Mouse (Mus musculus) spleen, adult 2 months (tissue): ENCODE results near the gene Trim46. TPM values are rescaled to one million over a fixed set of nuclear protein-coding genes. Genes with fewer than 3 reads are reported as not detected.
A peak's percentile ranks its signal among the peaks of the same experiment; 100 is the strongest.

Experiments used
- DNase-seq, 2 experiments: peaks; one replicate each; pipeline versions ENCODE4 v3.0.0 to v3.0.0-alpha.2; 2012 to 2021; ENCODE audit warnings: low spot score in 2 of 2, low read depth in 1 of 2
- H3K27ac ChIP-seq: fragments of 200-500 bp; 2 replicates; pipeline ENCODE4 v1.5.1; 2012; ENCODE audit warnings: low read length, inconsistent platforms; ENCODE audit not compliant: insufficient read depth
- H3K27me3 ChIP-seq: fragments of 200-500 bp; 2 replicates; pipeline ENCODE4 v1.6.1; 2012; ENCODE audit warnings: mild to moderate bottlenecking, moderate library complexity, low read length, inconsistent platforms; ENCODE audit not compliant: control insufficient read depth, insufficient read depth
- H3K36me3 ChIP-seq: fragments of 200-500 bp; 2 replicates; pipeline ENCODE4 v1.6.1; 2012; ENCODE audit warnings: mild to moderate bottlenecking, low read length, inconsistent platforms; ENCODE audit not compliant: control insufficient read depth, insufficient read depth
- H3K4me1 ChIP-seq: fragments of 200-500 bp; 2 replicates; pipeline ENCODE4 v1.6.1; 2011; ENCODE audit warnings: inconsistent platforms; ENCODE audit not compliant: control insufficient read depth, insufficient read depth, insufficient read length
- H3K4me3 ChIP-seq: fragments of 200-500 bp; 2 replicates; pipeline ENCODE4 v1.5.1; 2011; ENCODE audit warnings: mild to moderate bottlenecking, inconsistent platforms; ENCODE audit not compliant: insufficient read depth, insufficient read length; ENCODE audit errors: extremely low read depth
- CTCF ChIP-seq: fragments of 200-500 bp; IDR thresholded peaks from 2 replicates; pipeline ENCODE4 v1.5.1; 2011; ENCODE audit warnings: mild to moderate bottlenecking, inconsistent platforms; ENCODE audit not compliant: insufficient read depth, insufficient read length, insufficient replicate concordance; ENCODE audit errors: extremely low read depth
- POLR2A ChIP-seq: fragments of 200-500 bp; IDR thresholded peaks from 2 replicates; pipeline ENCODE4 v1.6.1; 2011; ENCODE audit warnings: low read depth, low read length, inconsistent platforms
- WGBS: fragments of 180-500 bp; shearing (Covaris S2); methylation state at CpG from one replicate; pipeline ENCODE4 v1.1.7; 2018; 5-methylcytosine and 5-hydroxymethylcytosine counted together
- polyA plus RNA-seq: library from polyadenylated mRNA; depleted of rRNA; stranded (reverse); fragments of >200 nt; gene quantifications from 2 replicates; pipeline ENCODE4 v1.2.3, GENCODE M21; 2012

Trim46 gene
- polyA plus RNA-seq, 1 experiment, result 3.6 TPM

- peaks cover 8% of the 10 kb centered on the region; the same call in 1 of the 2 replicates for H3K27me3 ChIP-seq
Measured at GRCm38 (mm10) chr3:89230561-89230960, 15.5 kb downstream of the Trim46 start.

GRCm38 (mm10) chr3:89229276-89229675 is 16.8 kb downstream of the Trim46 start:
- 87% methylated on average over 4 of the region's 4 CpGs for WGBS
- H3K27ac ChIP-seq, result no peak overlapping the region

More at GRCm38 (mm10) chr3:89230561-89230960, 15.5 kb downstream of the Trim46 start:
- H3K4me1 ChIP-seq, result peaks cover 35% of the 10 kb centered on the region
- TF ChIP-seq CTCF, result no peak
- TF ChIP-seq POLR2A, result no peak
- WGBS, result 83% methylated on average over 2 of the region's 2 CpGs
- DNase-seq, result no peak
- no peak overlapping the region for H3K4me3 ChIP-seq
- H3K36me3 ChIP-seq, result no peaks in the 10 kb centered on the region
- H3K27ac ChIP-seq, result no peak overlapping the region

DNA sequence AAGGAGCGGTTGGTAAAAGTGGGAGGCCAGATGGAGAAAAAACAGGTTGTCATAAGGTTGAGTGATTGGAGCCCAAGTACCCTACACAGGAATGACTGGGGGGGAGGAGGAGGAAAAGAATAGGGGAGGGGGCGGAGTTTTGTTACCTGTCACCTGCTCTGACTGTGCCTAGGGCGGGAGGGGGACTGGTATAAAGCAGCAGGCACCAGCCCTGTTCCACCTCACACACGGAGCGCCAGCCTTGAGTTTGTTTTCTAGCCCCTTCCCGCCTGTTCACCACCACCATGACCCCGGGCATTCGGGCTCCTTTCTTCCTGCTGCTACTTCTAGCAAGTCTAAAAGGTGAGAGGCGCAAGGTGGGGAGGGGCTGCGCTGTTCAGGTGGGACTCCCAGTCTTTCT is 17.3 kb downstream of the Trim46 start, which contains the start of gene Muc1:
Gene Muc1 (plus strand): TSS at position 222 of the 400 bp plus-strand sequence.
- peak within 1 kb of the TSS; percentile 56 for H3K4me3 ChIP-seq
- TF ChIP-seq CTCF (no peak), POLR2A (no peak)
- DNase-seq, result no peak
- WGBS, result 68% methylated on average over 10 of the region's 10 CpGs
- H3K27me3 ChIP-seq, result peaks cover 8% of the 10 kb centered on the region; the same call in 1 of the 2 replicates
- no peak within 1 kb of the TSS for H3K27ac ChIP-seq
- H3K4me1 ChIP-seq, result peaks cover 23% of the 10 kb centered on the region; the same call in 1 of the 2 replicates
- H3K36me3 ChIP-seq, result no peaks in the 10 kb centered on the region

More at GRCm38 (mm10) chr3:89229276-89229675, 16.8 kb downstream of the Trim46 start:
- Histone ChIP-seq H3K27me3 (peaks cover 8% of the 10 kb centered on the region; the same call in 1 of the 2 replicates), H3K36me3 (no peaks in the 10 kb centered on the region), H3K4me3 (no peak overlapping the region), H3K4me1 (peaks cover 28% of the 10 kb centered on the region)
- DNase-seq, result no peak
- TF ChIP-seq CTCF (no peak), POLR2A (no peak)

DNA sequence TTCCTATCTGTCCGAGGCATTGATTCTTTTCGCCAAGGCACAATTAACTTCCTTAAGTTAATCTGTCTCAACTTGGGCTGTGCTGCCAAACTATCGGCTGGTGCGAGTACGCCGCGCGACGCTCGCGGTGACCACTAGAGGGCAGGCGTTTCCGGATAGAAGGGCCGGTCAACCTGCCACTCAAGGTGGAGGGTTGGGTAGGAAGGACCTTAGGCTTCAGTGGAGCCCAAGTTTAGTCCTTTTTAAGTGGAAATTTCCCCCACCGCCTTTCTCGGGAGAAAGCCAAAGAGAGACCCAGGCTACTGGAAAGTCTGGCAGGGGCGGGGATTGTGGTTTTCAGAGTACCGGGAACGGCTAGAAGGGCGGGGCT is 17.9 kb downstream of the Trim46 start:
- H3K4me3 ChIP-seq, result peak overlapping the region; percentile 56
- H3K36me3 ChIP-seq, result no peaks in the 10 kb centered on the region
- DNase-seq, result peak; percentile 58 to 87
- TF ChIP-seq CTCF, result peak; percentile 93
- no peak for TF ChIP-seq POLR2A
- peaks cover 8% of the 10 kb centered on the region; the same call in 1 of the 2 replicates for H3K27me3 ChIP-seq
- H3K4me1 ChIP-seq, result peaks cover 17% of the 10 kb centered on the region; the same call in 1 of the 2 replicates
- under 1% methylated on average over 18 of the region's 20 CpGs for WGBS
- no peak overlapping the region for H3K27ac ChIP-seq

DNA sequence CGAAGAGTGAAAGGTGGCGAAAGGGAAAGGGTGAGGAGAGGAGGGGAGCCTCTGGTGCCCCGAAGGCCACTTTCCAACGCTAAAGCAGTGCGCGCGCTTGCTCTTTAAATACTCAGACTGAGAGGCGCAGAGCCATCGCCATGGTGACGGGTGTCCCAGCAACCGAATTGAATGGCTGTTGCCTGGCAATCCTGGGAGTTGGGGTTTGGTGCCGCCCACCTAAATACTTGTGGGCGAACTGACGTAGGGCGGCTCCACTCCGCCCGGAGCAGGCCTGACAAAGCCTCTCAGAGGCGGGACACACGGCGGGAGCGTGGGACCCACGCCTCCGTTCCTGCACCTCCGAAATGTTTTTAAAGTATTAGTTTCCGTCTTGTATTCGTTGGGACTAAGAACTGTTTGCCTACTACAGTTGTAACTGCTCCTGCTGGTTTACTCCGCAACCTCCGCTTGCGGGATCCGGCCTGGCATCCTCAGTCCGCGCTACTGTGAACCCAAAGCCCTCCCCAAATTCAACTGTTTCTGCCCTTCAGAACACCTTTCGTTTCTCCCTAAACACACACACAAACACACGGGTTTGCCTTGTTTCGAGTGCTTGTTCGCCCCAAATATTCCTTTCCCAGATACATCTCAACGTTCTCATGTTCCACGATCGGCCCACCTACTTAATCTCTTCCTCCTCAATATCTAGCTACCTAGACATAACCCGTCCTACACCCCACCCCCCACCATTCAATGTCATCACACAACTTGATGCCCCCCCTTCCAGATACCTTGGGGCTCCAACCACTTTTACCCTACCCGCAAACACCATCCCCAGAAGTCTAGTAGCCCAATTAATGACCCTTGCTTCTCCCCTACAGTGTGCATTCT is 18.6 kb downstream of the Trim46 start:
- peaks cover 8% of the 10 kb centered on the region; the same call in 1 of the 2 replicates for H3K27me3 ChIP-seq
- DNase-seq, result peak in 1 of 2 experiments; percentile 33
- H3K4me1 ChIP-seq, result peaks cover 15% of the 10 kb centered on the region; the same call in 1 of the 2 replicates
- TF ChIP-seq CTCF, result no peak
- no peak for TF ChIP-seq POLR2A
- WGBS, result 5% methylated on average over 41 of the region's 41 CpGs
- no peak overlapping the region for H3K27ac ChIP-seq
- H3K4me3 ChIP-seq, result peak overlapping the region; percentile 35; the same call in 1 of the 2 replicates
- no peaks in the 10 kb centered on the region for H3K36me3 ChIP-seq

DNA sequence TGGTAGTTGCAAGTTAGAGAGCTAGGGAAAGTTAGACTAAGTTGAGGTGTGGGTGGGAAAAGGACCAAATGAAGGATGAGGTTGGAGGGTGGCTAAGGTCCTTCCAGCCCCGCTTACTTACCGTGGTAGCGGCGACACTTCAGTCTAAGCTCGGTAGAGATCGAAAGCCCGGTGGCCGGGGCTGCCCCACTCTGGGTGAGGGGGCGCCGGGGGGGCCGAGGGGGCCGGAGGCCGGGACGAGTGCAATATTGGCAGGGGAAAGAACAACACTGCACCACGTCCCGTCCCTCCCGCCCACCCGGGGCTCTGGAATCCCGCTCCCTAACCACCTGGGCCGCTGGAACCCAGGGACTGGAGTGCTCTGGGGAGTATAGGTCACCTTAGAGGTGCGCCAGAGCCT is 19.2 kb downstream of the Trim46 start, which contains the start of gene Mtx1:
Gene Mtx1 (minus strand): TSS at position 189 of the 400 bp plus-strand sequence.
- no peaks in the 10 kb centered on the region for H3K36me3 ChIP-seq
- H3K4me1 ChIP-seq, result peaks cover 14% of the 10 kb centered on the region; the same call in 1 of the 2 replicates
- 16% methylated on average over 21 of the region's 21 CpGs for WGBS
- H3K27me3 ChIP-seq, result peaks cover 8% of the 10 kb centered on the region; the same call in 1 of the 2 replicates
- DNase-seq, result no peak
- H3K4me3 ChIP-seq, result peak within 1 kb of the TSS; percentile 35; the same call in 1 of the 2 replicates
- TF ChIP-seq CTCF (no peak), POLR2A (no peak)
- H3K27ac ChIP-seq, result no peak within 1 kb of the TSS
